Mouse (Mus musculus): ENCODE measurements around the gene Hspd1.
"Not testable (repeated sequence)": the region's sequence is repeated elsewhere in the genome, so short reads cannot be mapped to it uniquely, and the experiment has no call there.

Hspd1 gene

GRCm38 (mm10) chr1:55087932-55088610 is at the start of gene Hspd1, which contains the start of gene Hspe1:
TSS of gene Hspd1 (minus strand) at chr1:55088243.
TSS of gene Hspe1 (plus strand) at chr1:55088132.
- peak; percentile 99 for DNase-seq (ENCODE audit: low spot score)

DNA sequence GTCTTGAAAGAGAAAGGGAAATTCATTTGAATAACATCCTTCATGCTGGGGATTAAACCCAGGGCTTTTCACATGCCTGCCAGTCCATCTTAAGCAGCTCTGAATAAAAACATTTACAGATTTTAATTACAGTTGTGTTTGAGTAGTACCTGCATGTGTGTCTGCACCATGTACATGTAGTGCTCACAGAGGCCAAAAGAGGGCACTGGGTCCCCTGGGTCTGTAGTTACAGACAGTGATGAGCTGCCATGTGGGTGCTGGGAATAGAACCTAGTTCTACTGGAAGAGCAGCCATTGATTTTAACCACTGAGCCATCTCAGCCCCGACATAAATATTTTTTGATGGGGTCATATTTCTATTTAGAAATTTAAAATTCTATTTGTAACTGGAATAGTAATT is 47.8 kb upstream of the Hspd1 start:
- DNase-seq (ENCODE audit: low spot score), result no peak

DNA sequence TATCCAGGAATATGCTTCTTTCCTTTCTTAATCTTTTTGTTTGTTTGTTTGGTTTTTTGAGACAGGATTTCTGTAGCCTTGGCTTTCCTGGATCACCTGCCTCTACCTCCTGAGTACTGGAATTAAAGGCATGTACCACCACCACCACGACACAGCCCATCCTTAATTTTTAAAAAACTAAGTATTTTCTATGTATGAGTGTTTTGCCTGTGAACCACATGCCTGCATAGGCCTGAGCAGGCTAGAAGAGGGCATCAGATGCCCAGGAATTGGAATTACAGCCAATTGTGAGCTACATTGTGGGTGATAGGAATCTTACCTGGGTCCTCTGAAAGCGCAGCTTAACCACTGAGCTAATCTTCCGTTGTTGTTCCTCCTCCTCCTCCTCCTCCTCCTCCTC is 46.3 kb upstream of the Hspd1 start:
- no peak for DNase-seq (ENCODE audit: low spot score)

GRCm38 (mm10) chr1:55133173-55133572 is 45.1 kb upstream of the Hspd1 start:
- DNase-seq (ENCODE audit: low spot score), result no peak

DNA sequence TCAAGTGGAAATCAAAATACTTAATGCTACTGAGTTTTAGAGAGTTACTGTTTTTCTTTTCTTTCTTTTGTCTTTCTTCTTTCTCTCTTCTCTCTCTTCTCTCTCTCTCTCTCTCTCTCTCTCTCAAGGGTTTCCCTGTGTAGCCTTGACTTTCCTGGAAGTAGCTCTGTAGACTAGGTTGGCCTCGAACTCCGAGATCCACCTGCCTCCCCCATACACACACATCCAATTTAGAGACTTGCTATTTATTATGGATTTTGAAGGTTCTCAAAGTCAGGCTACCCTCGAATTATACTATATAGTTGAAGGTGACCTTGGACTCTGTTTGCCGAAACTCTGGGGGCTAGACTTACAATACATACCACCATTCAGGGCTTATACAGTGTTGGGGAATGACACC is 44.3 kb upstream of the Hspd1 start:
- no peak for DNase-seq (ENCODE audit: low spot score)

GRCm38 (mm10) chr1:55131424-55132014 is 43.5 kb upstream of the Hspd1 start:
- DNase-seq (ENCODE audit: low spot score), result peak; percentile 48

- DNase-seq (ENCODE audit: low spot score), result peak; percentile 92
Measured at GRCm38 (mm10) chr1:55130943-55131401, 42.9 kb upstream of the Hspd1 start, which contains the start of gene Mob4. TSS of gene Mob4 (plus strand) at chr1:55131231.

GRCm38 (mm10) chr1:55130190-55130916 is 42.3 kb upstream of the Hspd1 start:
- DNase-seq (ENCODE audit: low spot score), result no peak

DNA sequence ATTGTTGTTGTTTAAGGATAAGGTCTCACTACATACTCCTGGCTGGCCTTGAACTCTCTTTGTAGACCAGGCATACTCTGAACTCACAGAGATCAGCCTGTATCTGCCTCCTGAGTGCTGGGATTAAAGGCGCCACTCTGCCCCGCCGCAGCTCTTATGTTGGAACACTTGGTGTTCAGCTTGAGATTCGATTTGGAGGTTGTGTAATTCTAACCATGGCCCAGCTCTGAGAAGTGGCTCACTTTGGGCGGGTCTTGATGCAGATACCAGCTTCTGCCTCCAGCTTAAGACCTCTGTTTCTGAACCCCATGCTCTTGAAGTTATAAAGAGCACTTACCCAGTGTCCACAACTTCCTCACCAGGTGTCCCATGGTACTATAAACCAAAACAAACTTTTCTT is 41.7 kb upstream of the Hspd1 start:
- DNase-seq (ENCODE audit: low spot score), result no peak

DNA sequence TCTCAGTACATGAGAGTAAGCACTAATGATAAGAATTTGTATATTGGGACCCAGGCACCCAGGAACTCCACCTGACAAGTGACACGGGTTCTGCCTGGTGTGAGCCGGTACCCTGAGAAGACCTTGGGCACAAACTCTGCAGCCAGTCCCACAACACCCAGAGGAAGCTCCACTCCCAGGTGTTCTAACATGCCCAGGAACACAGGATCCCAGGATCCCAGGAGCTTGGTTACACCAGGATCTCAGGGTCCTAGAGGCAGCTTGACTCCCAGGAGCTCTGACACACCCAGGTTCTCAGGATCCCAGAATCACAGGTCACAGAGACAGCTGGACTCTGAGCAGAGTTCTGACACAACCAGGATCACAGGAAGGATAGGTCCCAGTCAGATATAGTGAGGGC is 36.1 kb upstream of the Hspd1 start:
- DNase-seq (ENCODE audit: low spot score), result not testable (repeated sequence)

DNA sequence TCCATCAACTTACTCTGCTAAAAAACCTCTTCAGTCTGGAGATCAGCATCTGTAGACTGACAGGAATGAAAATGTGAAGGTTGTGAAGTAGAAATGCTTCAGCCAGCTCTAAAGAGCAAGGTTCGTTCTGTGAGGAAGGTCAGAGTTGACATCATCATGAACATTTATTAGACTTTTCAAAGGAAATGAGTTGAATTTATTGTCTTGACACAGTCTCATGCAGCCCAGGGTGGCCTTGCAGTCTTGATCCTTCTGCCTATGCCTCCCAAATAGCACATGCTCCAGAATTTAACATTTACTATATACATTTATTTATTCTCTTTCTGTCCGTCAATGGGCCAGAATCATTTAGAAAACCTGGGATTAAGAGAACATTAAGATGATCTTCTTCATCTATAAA is 35.5 kb upstream of the Hspd1 start:
- DNase-seq (ENCODE audit: low spot score), result no peak

GRCm38 (mm10) chr1:55123046-55123445 is 35.0 kb upstream of the Hspd1 start:
- DNase-seq (ENCODE audit: low spot score), result no peak

GRCm38 (mm10) chr1:55109066-55109766 is 21.2 kb upstream of the Hspd1 start:
- no peak for DNase-seq (ENCODE audit: low spot score)

DNA sequence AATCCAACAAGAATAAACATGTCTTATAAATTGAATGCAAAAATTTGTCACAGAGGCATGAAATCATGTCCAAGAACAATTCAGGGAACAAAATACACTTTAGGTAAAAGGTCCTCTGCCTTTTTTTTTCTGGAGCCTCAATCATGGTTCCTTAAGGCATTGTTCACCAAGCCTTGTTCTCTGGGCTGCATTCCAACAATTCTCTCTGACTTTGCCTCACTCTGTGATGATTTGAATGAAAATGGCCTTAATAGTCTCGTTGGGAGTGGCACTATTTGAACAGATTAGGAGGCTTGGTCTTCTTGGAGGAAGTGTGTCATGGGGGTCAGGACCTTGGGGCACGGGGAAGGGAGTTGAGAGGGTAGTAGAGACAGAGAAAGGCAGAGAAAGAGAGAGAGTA is 20.4 kb upstream of the Hspd1 start:
- DNase-seq (ENCODE audit: low spot score), result no peak

- DNase-seq (ENCODE audit: low spot score), result no peak
Measured at GRCm38 (mm10) chr1:55107644-55108043, 19.6 kb upstream of the Hspd1 start.

DNA sequence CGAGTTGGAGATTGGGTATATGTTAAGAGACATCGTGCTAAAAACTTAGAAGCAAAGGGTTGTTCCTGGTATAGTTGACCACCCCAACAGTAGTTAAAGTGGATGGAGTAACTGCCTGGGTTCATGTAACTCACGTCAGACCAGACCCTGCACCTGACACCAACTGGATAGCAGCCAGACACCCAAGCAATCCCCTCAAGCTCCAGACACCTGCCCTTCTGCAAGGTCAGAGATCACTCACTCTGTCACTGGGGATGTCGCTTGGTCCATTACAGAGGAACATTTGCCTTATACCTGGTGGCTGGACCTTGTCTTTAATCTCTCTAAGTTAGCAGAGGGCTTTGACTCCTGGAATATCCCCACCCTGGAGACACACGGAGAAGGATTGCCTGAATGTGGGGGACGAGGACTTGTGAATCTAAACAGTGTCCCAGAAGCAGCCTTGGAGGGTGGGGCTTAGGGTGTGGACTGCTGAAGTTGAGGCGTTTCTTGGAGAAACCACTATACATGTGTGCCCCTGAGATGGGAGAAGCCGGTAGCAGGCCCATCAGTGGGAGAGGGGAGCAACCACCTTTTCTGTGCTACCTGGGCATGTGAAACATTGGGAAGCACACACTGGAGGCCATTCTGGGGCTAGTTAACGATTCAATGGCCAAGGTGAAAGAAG is 19.0 kb upstream of the Hspd1 start:
- no peak for DNase-seq (ENCODE audit: low spot score)

DNA sequence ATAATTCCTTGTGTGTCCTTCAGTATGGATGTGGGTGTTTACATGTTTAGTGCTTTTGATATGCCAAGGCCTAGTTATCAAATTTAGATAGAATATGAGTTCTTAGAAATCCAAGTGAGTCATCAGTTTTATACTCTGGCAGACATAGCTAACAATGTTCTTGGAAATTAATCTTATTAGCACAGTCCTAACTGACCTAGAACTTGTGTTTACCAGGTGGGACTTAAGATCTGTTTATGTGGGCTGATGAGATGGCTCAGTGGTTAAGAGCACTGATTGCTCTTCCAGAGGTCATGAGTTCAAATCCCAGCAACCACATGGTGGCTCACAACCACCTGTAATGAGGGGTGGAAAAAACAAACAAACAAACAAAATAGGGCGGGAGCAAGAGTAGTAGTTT is 4.4 kb upstream of the Hspd1 start:
- DNase-seq (ENCODE audit: low spot score), result no peak

GRCm38 (mm10) chr1:55092056-55092455 is 4.0 kb upstream of the Hspd1 start:
- DNase-seq (ENCODE audit: low spot score), result no peak

DNA sequence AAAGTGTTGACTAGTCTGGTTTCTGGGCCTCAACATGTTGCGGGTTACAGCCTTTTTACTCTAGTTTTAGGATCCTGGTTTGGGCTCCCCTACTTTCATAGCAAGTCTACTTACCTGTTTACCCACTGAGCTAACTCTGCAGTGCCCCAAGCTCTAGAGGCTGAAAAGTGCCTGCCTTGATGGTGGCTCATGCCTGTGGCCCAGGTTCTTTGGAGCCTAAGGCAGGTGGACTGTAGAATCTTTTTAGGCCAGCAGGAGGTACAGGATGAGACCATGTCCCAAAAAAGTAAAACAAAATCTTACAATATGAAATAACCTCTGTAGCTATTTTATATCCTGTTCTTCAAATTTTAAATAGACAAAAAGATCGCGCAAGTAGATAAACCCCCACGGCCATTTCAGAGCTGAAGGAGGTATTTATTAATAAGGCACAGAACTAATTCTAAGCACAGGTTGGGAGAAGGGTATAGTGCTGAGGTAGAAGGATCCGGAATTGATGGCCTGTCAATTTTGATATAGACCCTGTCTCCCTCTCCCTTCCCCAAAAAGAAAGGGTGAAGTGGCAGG is 1.5 kb upstream of the Hspd1 start:
- no peak for DNase-seq (ENCODE audit: low spot score)

DNA sequence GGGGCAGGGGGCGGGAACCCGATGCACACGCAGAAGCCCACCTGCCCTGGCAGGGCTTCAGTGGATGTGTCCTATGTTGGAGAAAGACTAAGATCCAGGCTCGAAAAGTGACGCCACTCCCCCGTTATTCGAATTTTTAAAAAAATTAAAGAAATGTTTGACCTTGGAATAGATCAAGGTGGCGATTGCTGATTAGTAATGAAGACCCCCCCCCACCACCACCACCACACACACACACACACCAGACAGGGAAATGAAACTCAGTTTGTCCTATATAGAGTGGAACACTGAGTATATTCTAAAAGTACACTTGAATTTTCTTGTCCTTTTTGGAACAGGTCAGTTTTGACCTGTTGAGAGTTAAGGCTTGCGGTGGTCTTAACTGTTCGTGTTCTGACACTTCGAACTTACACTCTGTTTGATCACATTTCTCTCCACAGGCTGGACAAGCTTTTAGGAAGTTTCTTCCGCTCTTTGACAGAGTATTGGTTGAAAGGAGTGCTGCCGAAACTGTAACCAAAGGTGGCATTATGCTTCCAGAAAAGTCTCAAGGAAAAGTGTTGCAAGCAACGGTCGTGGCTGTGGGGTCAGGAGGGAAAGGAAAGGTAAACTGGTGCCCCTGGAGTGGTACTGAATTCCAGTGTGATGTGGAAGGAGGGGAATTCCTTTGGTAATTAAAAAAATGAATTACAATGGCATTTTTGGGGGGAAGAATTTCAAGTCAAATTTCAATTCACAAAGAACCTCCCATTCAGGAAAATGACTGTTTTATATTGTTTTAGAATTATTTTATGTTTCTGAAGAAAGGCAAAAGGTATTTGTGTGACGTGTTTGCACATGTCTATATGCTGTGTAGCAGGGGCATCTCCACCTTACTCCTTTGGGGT is 811 bp upstream of the Hspd1 start:
- DNase-seq (ENCODE audit: low spot score), result no peak

All from lung, postnatal 25 days (tissue).